Mouse (Mus musculus) MEL (cell line): ENCODE data around the gene Chrna9. TPM values are rescaled to one million over a fixed set of nuclear protein-coding genes. Genes with fewer than 3 reads are reported as not detected.

Source experiments
- DNase-seq: peaks from one replicate; pipeline ENCODE4 v3.0.0; 2011; ENCODE audit warnings: low read depth, low spot score
- H3K27ac ChIP-seq: 2 replicates; pipeline ENCODE4 v1.5.1; 2012; ENCODE audit warnings: low read depth, mild to moderate bottlenecking, control low read depth, low read length, moderate library complexity; ENCODE audit not compliant: control insufficient read depth
- H3K27me3 ChIP-seq, 2 experiments: fragments of 150-350 bp in 1 of 2; sonication (generic) in 1 of 2; 2 replicates each; pipeline ENCODE4 v1.6.1; 2012; ENCODE audit warnings: low read length in 2 of 2, mild to moderate bottlenecking in 2 of 2, improper control_type of control experiment in 1 of 2, moderate library complexity in 1 of 2; ENCODE audit not compliant: insufficient read depth in 2 of 2, control insufficient read depth in 1 of 2
- H3K36me3 ChIP-seq, 2 experiments: 2 replicates each; pipeline ENCODE4 v1.6.1; 2012 to 2014; ENCODE audit warnings: low read length in 2 of 2, improper control_type of control experiment in 1 of 2, inconsistent platforms in 1 of 2, mild to moderate bottlenecking in 1 of 2; ENCODE audit not compliant: insufficient read depth in 2 of 2, control insufficient read depth in 1 of 2
- H3K4me1 ChIP-seq, 2 experiments: fragments of 150-350 bp in 1 of 2; sonication (generic) in 1 of 2; 2 replicates each; pipeline ENCODE4 v1.6.1; 2012; ENCODE audit warnings: low read length in 2 of 2, improper control_type of control experiment in 1 of 2, mild to moderate bottlenecking in 1 of 2; ENCODE audit not compliant: insufficient read depth in 2 of 2, control insufficient read depth in 1 of 2
- H3K4me3 ChIP-seq, 2 experiments: fragments of 150-350 bp in 1 of 2; sonication (generic) in 1 of 2; 2 replicates each; pipeline ENCODE4 v1.5.1; 2012; ENCODE audit warnings: low read depth in 2 of 2, low read length in 2 of 2, mild to moderate bottlenecking in 2 of 2, moderate library complexity in 2 of 2, control low read depth in 1 of 2, improper control_type of control experiment in 1 of 2; ENCODE audit not compliant: control insufficient read depth in 1 of 2, insufficient read depth in 1 of 2
- H3K79me2 ChIP-seq: 2 replicates; pipeline ENCODE4 v1.6.1; 2012; ENCODE audit warnings: mild to moderate bottlenecking, low read length, moderate library complexity; ENCODE audit not compliant: control insufficient read depth, poor library complexity, insufficient read depth
- H3K9ac ChIP-seq: 2 replicates; pipeline ENCODE4 v1.6.1; 2012; ENCODE audit warnings: low read depth, mild to moderate bottlenecking, control low read depth, low read length, moderate library complexity; ENCODE audit not compliant: control insufficient read depth, poor library complexity, severe bottlenecking
- H3K9me3 ChIP-seq: fragments of 150-350 bp; sonication (generic); replicated peaks from 2 replicates; pipeline ENCODE4 v1.6.1; 2012; ENCODE audit warnings: mild to moderate bottlenecking, low read length, improper control_type of control experiment, moderate library complexity; ENCODE audit not compliant: insufficient read depth
- BHLHE40 ChIP-seq: IDR thresholded peaks from 2 replicates; pipeline ENCODE4 v1.6.1; 2012; ENCODE audit warnings: low read depth, mild to moderate bottlenecking, inconsistent platforms, low read length, improper control_type of control experiment, borderline replicate concordance
- CHD1 ChIP-seq: IDR thresholded peaks from 2 replicates; pipeline ENCODE4 v1.6.1; 2012; ENCODE audit warnings: low read depth, mild to moderate bottlenecking, inconsistent platforms, low read length, improper control_type of control experiment
- CHD2 ChIP-seq: IDR thresholded peaks from 2 replicates; pipeline ENCODE4 v1.6.1; 2011; ENCODE audit warnings: low read length, improper control_type of control experiment
- E2F4 ChIP-seq: IDR thresholded peaks from 2 replicates; pipeline ENCODE4 v1.6.1; 2011; ENCODE audit warnings: low read depth, low read length, improper control_type of control experiment, borderline replicate concordance
- ELF1 ChIP-seq: IDR thresholded peaks from 2 replicates; pipeline ENCODE4 v1.6.1; 2014; ENCODE audit warnings: low read depth, mild to moderate bottlenecking, inconsistent platforms, low read length, improper control_type of control experiment, moderate library complexity
- ETS1 ChIP-seq: IDR thresholded peaks from 2 replicates; pipeline ENCODE4 v1.6.1; 2012; ENCODE audit warnings: low read depth, mild to moderate bottlenecking, inconsistent platforms, low read length, improper control_type of control experiment, moderate library complexity
- JUND ChIP-seq: IDR thresholded peaks from 2 replicates; pipeline ENCODE4 v1.6.1; 2011; ENCODE audit warnings: low read depth, mild to moderate bottlenecking, improper control_type of control experiment, low read length
- MAX ChIP-seq: IDR thresholded peaks from 2 replicates; pipeline ENCODE4 v1.6.1; 2011; ENCODE audit warnings: low read length, improper control_type of control experiment
- MAZ ChIP-seq: IDR thresholded peaks from 2 replicates; pipeline ENCODE4 v1.6.1; 2012; ENCODE audit warnings: low read depth, mild to moderate bottlenecking, inconsistent platforms, low read length, improper control_type of control experiment
- MEF2A ChIP-seq: IDR thresholded peaks from 2 replicates; pipeline ENCODE4 v1.6.1; 2014; ENCODE audit warnings: low read depth, mild to moderate bottlenecking, inconsistent platforms, low read length, improper control_type of control experiment; ENCODE audit not compliant: poor library complexity, insufficient replicate concordance, severe bottlenecking; ENCODE audit errors: extremely low read depth
- NELFE ChIP-seq: IDR thresholded peaks from 2 replicates; pipeline ENCODE4 v1.6.1; 2011; ENCODE audit warnings: low read depth, low read length, improper control_type of control experiment
- NRF1 ChIP-seq: IDR thresholded peaks from 2 replicates; pipeline ENCODE4 v1.6.1; 2014; ENCODE audit warnings: low read depth, mild to moderate bottlenecking, inconsistent platforms, low read length, improper control_type of control experiment, moderate library complexity; ENCODE audit not compliant: poor library complexity, insufficient read depth, severe bottlenecking
- POLR2AphosphoS2 ChIP-seq: IDR thresholded peaks from 2 replicates; pipeline ENCODE4 v1.6.1; 2011; ENCODE audit warnings: low read length, improper control_type of control experiment
- RCOR1 ChIP-seq: IDR thresholded peaks from 2 replicates; pipeline ENCODE4 v1.6.1; 2012; ENCODE audit warnings: low read depth, mild to moderate bottlenecking, inconsistent platforms, low read length, improper control_type of control experiment
- TBP ChIP-seq: IDR thresholded peaks from 2 replicates; pipeline ENCODE4 v1.8.0; 2011; ENCODE audit warnings: low read depth, low read length, improper control_type of control experiment
- TCF12 ChIP-seq: IDR thresholded peaks from 2 replicates; pipeline ENCODE4 v1.6.1; 2014; ENCODE audit warnings: low read depth, mild to moderate bottlenecking, inconsistent platforms, low read length, improper control_type of control experiment, moderate library complexity
- UBTF ChIP-seq: IDR thresholded peaks from 2 replicates; pipeline ENCODE4 v1.6.1; 2012; ENCODE audit warnings: low read depth, mild to moderate bottlenecking, inconsistent platforms, low read length, improper control_type of control experiment, moderate library complexity, borderline replicate concordance; ENCODE audit not compliant: insufficient read depth
- ZMIZ1 ChIP-seq: IDR thresholded peaks from 2 replicates; pipeline ENCODE4 v1.6.1; 2012; ENCODE audit warnings: low read depth, mild to moderate bottlenecking, inconsistent platforms, low read length, improper control_type of control experiment, moderate library complexity
- ZNF384 ChIP-seq: IDR thresholded peaks from 2 replicates; pipeline ENCODE4 v1.6.1; 2012; ENCODE audit warnings: low read depth, mild to moderate bottlenecking, inconsistent platforms, low read length, improper control_type of control experiment
- polyA plus RNA-seq, 2 experiments: library from polyadenylated mRNA; stranded (reverse) in 1 of 2; unstranded in 1 of 2; fragments of >175 nt in 1 of 2; fragments of >200 nt in 1 of 2; gene quantifications; 2 replicates each; pipeline versions ENCODE4 v1.2.1 to v1.2.4; 2012; ENCODE audit warnings: low replicate concordance in 2 of 2, low read depth in 1 of 2; ENCODE audit not compliant: insufficient read length in 2 of 2, insufficient read depth in 1 of 2, missing spikeins in 1 of 2
- total RNA-seq: library from RNA; depleted of rRNA; stranded (reverse); fragments of 300-350 nt; gene quantifications from 2 replicates; pipeline ENCODE4 v1.2.3, GENCODE M21; 2012

Chrna9 gene
- total and polyA plus RNA-seq, 3 experiments: not detected

GRCm38 (mm10) chr5:65937998-65938715 lies 3.4 kb downstream of the Chrna9 start (continued):
- TF ChIP-seq ELF1: no peak; the same call in 1 of the 2 replicates
- peak; percentile 84 for TF ChIP-seq MAX
- TF ChIP-seq TCF12: peak; percentile 38; the same call in 1 of the 2 replicates
- TF ChIP-seq ETS1: peak; percentile 61
- no peak for TF ChIP-seq CHD2
- no peak for TF ChIP-seq JUND
- peak; percentile 33; the same call in 1 of the 2 replicates for TF ChIP-seq RCOR1
- TF ChIP-seq CHD1: 0 out of 2 replicates have a peak, but pooled peaks have one; percentile 59
- TF ChIP-seq POLR2AphosphoS2: no peak
- no peak for TF ChIP-seq NRF1
- no peak for TF ChIP-seq E2F4
- TF ChIP-seq ZMIZ1: no peak
- no peak for TF ChIP-seq UBTF
- 0 out of 2 replicates have a peak, but pooled peaks have one; percentile 41 for TF ChIP-seq NELFE
- TF ChIP-seq MAZ: no peak

- DNase-seq: no peak
- Histone ChIP-seq H3K4me1 (peaks cover 0 to 15% of the 10 kb centered on the region in 2 experiments; a peak in 2 of 4 replicates), H3K36me3 (peaks cover 0 to 8% of the 10 kb centered on the region in 2 experiments; a peak in 2 of 4 replicates), H3K4me3 (no peak overlapping the region), H3K79me2 (no peaks in the 10 kb centered on the region), H3K27ac (no peak overlapping the region), H3K9me3 (no peaks in the 10 kb centered on the region), H3K9ac (no peak overlapping the region), H3K27me3 (no peaks in the 10 kb centered on the region)
- TF ChIP-seq ELF1 (no peak), ZNF384 (no peak), MEF2A (no peak), TCF12 (no peak), TBP (no peak), BHLHE40 (no peak)
These were observed 6.4 kb downstream of the Chrna9 start for GRCm38 (mm10) chr5:65941145-65941544.
